Mouse (Mus musculus): Measurements from ENCODE around the gene Mad2l1bp. TPM values are rescaled to one million over a fixed set of nuclear protein-coding genes. Genes with fewer than 3 reads are reported as not detected.

Mad2l1bp gene
- polyA plus RNA-seq, 1 experiment from 2014 or later: 44.4 TPM

- H3K9ac ChIP-seq: no peak overlapping the region
- H3K4me2 ChIP-seq: no peak overlapping the region
- no peak overlapping the region for H3K4me3 ChIP-seq (replicated peaks)
- no peak for DNase-seq
- H3K27ac ChIP-seq: no peak overlapping the region
- WGBS (ENCODE audit: insufficient replicate concordance): 84% methylated on average over 12 of the region's 12 CpGs
- peaks cover 89% of the 10 kb centered on the region for H3K36me3 ChIP-seq
- H3K4me1 ChIP-seq (replicated peaks): no peaks in the 10 kb centered on the region
- H3K9me3 ChIP-seq (replicated peaks): no peaks in the 10 kb centered on the region
- no peak for ATAC-seq (ENCODE audit: low read depth)
- H3K27me3 ChIP-seq: no peaks in the 10 kb centered on the region
Measured at GRCm38 (mm10) chr17:46123953-46124700, 29.2 kb downstream of the Mad2l1bp start.

GRCm38 (mm10) chr17:46123285-46123684, 30.1 kb downstream of the Mad2l1bp start:
- no peak overlapping the region for H3K4me3 ChIP-seq (replicated peaks)
- no peak for ATAC-seq (ENCODE audit: low read depth)

GRCm38 (mm10) chr17:46122791-46123190, 30.6 kb downstream of the Mad2l1bp start:
- H3K27ac ChIP-seq: no peak overlapping the region
- no peaks in the 10 kb centered on the region for H3K9me3 ChIP-seq (replicated peaks)
- no peak for DNase-seq
- no peak overlapping the region for H3K9ac ChIP-seq
- peaks cover 89% of the 10 kb centered on the region for H3K36me3 ChIP-seq
- no peaks in the 10 kb centered on the region for H3K27me3 ChIP-seq
- no peak for ATAC-seq (ENCODE audit: low read depth)
- no peaks in the 10 kb centered on the region for H3K4me1 ChIP-seq (replicated peaks)
- WGBS (ENCODE audit: insufficient replicate concordance): 85% methylated on average over 4 of the region's 4 CpGs
- H3K4me2 ChIP-seq: no peak overlapping the region
- no peak overlapping the region for H3K4me3 ChIP-seq (replicated peaks)

More at GRCm38 (mm10) chr17:46123285-46123684, 30.1 kb downstream of the Mad2l1bp start:
- peaks cover 89% of the 10 kb centered on the region for H3K36me3 ChIP-seq
- H3K27me3 ChIP-seq: no peaks in the 10 kb centered on the region
- DNase-seq: no peak
- 76% methylated on average over 4 of the region's 4 CpGs for WGBS (ENCODE audit: insufficient replicate concordance)
- no peak overlapping the region for H3K4me2 ChIP-seq
- no peaks in the 10 kb centered on the region for H3K9me3 ChIP-seq (replicated peaks)
- H3K27ac ChIP-seq: no peak overlapping the region
- H3K4me1 ChIP-seq (replicated peaks): no peaks in the 10 kb centered on the region
- no peak overlapping the region for H3K9ac ChIP-seq

- H3K4me1 ChIP-seq (replicated peaks): no peaks in the 10 kb centered on the region
- H3K36me3 ChIP-seq: peaks cover 72% of the 10 kb centered on the region
- ATAC-seq (ENCODE audit: low read depth): no peak
Measured at GRCm38 (mm10) chr17:46119641-46120040, 33.7 kb downstream of the Mad2l1bp start.

GRCm38 (mm10) chr17:46118423-46118850, 34.9 kb downstream of the Mad2l1bp start:
- WGBS (ENCODE audit: insufficient replicate concordance): 82% methylated on average over 4 of the region's 4 CpGs
- Histone ChIP-seq H3K4me1 (replicated peaks) (0 out of 2 replicates have a peak, but pooled peaks cover under 1% of the 10 kb centered on the region), H3K4me3 (replicated peaks) (no peak overlapping the region), H3K27ac (no peak overlapping the region), H3K9ac (no peak overlapping the region), H3K36me3 (peaks cover 63% of the 10 kb centered on the region), H3K27me3 (no peaks in the 10 kb centered on the region), H3K4me2 (no peak overlapping the region), H3K9me3 (replicated peaks) (no peaks in the 10 kb centered on the region)
- no peak for DNase-seq
- no peak for ATAC-seq (ENCODE audit: low read depth)

More at GRCm38 (mm10) chr17:46119641-46120040, 33.7 kb downstream of the Mad2l1bp start:
- no peaks in the 10 kb centered on the region for H3K27me3 ChIP-seq
- H3K4me2 ChIP-seq: no peak overlapping the region
- H3K9ac ChIP-seq: no peak overlapping the region
- H3K27ac ChIP-seq: no peak overlapping the region
- H3K9me3 ChIP-seq (replicated peaks): no peaks in the 10 kb centered on the region
- 83% methylated on average over 10 of the region's 10 CpGs for WGBS (ENCODE audit: insufficient replicate concordance)
- H3K4me3 ChIP-seq (replicated peaks): no peak overlapping the region
- DNase-seq: no peak

- no peak overlapping the region for H3K4me2 ChIP-seq
- no peaks in the 10 kb centered on the region for H3K9me3 ChIP-seq (replicated peaks)
- H3K27ac ChIP-seq: no peak overlapping the region
- no peaks in the 10 kb centered on the region for H3K27me3 ChIP-seq
- H3K9ac ChIP-seq: no peak overlapping the region
- H3K4me1 ChIP-seq (replicated peaks): peaks cover 4% of the 10 kb centered on the region; the same call in 1 of the 2 replicates
- no peak overlapping the region for H3K4me3 ChIP-seq (replicated peaks)
- H3K36me3 ChIP-seq: peaks cover 57% of the 10 kb centered on the region
- 82% methylated on average over 13 of the region's 13 CpGs for WGBS (ENCODE audit: insufficient replicate concordance)
- no peak for ATAC-seq (ENCODE audit: low read depth)
- no peak for DNase-seq
Measured at GRCm38 (mm10) chr17:46117623-46118422, 35.5 kb downstream of the Mad2l1bp start.

GRCm38 (mm10) chr17:46116881-46117280, 36.5 kb downstream of the Mad2l1bp start:
- H3K27me3 ChIP-seq: no peaks in the 10 kb centered on the region
- no peak overlapping the region for H3K4me3 ChIP-seq (replicated peaks)
- no peak overlapping the region for H3K4me2 ChIP-seq
- no peak for ATAC-seq (ENCODE audit: low read depth)
- peaks cover 47% of the 10 kb centered on the region for H3K36me3 ChIP-seq
- no peak overlapping the region for H3K27ac ChIP-seq
- no peak for DNase-seq
- no peaks in the 10 kb centered on the region for H3K9me3 ChIP-seq (replicated peaks)
- H3K4me1 ChIP-seq (replicated peaks): peaks cover 14% of the 10 kb centered on the region
- 86% methylated on average over 3 of the region's 3 CpGs for WGBS (ENCODE audit: insufficient replicate concordance)
- no peak overlapping the region for H3K9ac ChIP-seq

GRCm38 (mm10) chr17:46116138-46116537, 37.2 kb downstream of the Mad2l1bp start:
- peaks cover 45% of the 10 kb centered on the region for H3K36me3 ChIP-seq
- no peak for DNase-seq
- no peak overlapping the region for H3K9ac ChIP-seq
- H3K4me1 ChIP-seq (replicated peaks): peaks cover 20% of the 10 kb centered on the region
- 81% methylated on average over 11 of the region's 11 CpGs for WGBS (ENCODE audit: insufficient replicate concordance)
- H3K9me3 ChIP-seq (replicated peaks): no peaks in the 10 kb centered on the region
- ATAC-seq (ENCODE audit: low read depth): no peak
- no peak overlapping the region for H3K27ac ChIP-seq
- no peak overlapping the region for H3K4me3 ChIP-seq (replicated peaks)
- no peaks in the 10 kb centered on the region for H3K27me3 ChIP-seq
- H3K4me2 ChIP-seq: no peak overlapping the region

- H3K4me1 ChIP-seq (replicated peaks): peaks cover 20% of the 10 kb centered on the region
- ATAC-seq (ENCODE audit: low read depth) (no peak), DNase-seq (no peak)
- no peak overlapping the region for H3K27ac ChIP-seq
- H3K4me2 ChIP-seq: no peak overlapping the region
- H3K9ac ChIP-seq: no peak overlapping the region
- 55% methylated on average over 2 of the region's 2 CpGs for WGBS (ENCODE audit: insufficient replicate concordance)
- H3K4me3 ChIP-seq (replicated peaks): no peak overlapping the region
- no peaks in the 10 kb centered on the region for H3K27me3 ChIP-seq
- H3K9me3 ChIP-seq (replicated peaks): no peaks in the 10 kb centered on the region
- H3K36me3 ChIP-seq: peaks cover 43% of the 10 kb centered on the region
Measured at GRCm38 (mm10) chr17:46115489-46115888, 37.9 kb downstream of the Mad2l1bp start.

- H3K4me1 ChIP-seq (replicated peaks): peaks cover 20% of the 10 kb centered on the region
- WGBS (ENCODE audit: insufficient replicate concordance): 4% methylated on average over 38 of the region's 38 CpGs
- DNase-seq (peak; percentile 69), ATAC-seq (ENCODE audit: low read depth) (peak; percentile 90)
- H3K4me2 ChIP-seq: peak within 1 kb of the TSS; percentile 89
- peaks cover 9% of the 10 kb centered on the region; the same call in 1 of the 2 replicates for H3K36me3 ChIP-seq
- peak within 1 kb of the TSS; percentile 91 for H3K4me3 ChIP-seq (replicated peaks)
- peak within 1 kb of the TSS; percentile 82 for H3K9ac ChIP-seq
- H3K9me3 ChIP-seq (replicated peaks): no peaks in the 10 kb centered on the region
- peaks cover 23% of the 10 kb centered on the region for H3K27me3 ChIP-seq
- peak within 1 kb of the TSS; percentile 66 for H3K27ac ChIP-seq
Measured at GRCm38 (mm10) chr17:46110402-46111289, 42.7 kb downstream of the Mad2l1bp start, which contains the start of gene Mrps18a. Gene Mrps18a, plus strand, starts transcription at chr17:46110986.
